Mouse (Mus musculus): Measurements from ENCODE around the gene Cdip1. TPM values are rescaled to one million over a fixed set of nuclear protein-coding genes. Genes with fewer than 3 reads are reported as not detected.
"Not testable (repeated sequence)": the region's sequence is repeated elsewhere in the genome, so short reads cannot be mapped to it uniquely, and the experiment has no call there.

The Cdip1 gene
- total RNA-seq, 2 experiments from 2014 or later = 73.7 to 74.7 TPM

DNA sequence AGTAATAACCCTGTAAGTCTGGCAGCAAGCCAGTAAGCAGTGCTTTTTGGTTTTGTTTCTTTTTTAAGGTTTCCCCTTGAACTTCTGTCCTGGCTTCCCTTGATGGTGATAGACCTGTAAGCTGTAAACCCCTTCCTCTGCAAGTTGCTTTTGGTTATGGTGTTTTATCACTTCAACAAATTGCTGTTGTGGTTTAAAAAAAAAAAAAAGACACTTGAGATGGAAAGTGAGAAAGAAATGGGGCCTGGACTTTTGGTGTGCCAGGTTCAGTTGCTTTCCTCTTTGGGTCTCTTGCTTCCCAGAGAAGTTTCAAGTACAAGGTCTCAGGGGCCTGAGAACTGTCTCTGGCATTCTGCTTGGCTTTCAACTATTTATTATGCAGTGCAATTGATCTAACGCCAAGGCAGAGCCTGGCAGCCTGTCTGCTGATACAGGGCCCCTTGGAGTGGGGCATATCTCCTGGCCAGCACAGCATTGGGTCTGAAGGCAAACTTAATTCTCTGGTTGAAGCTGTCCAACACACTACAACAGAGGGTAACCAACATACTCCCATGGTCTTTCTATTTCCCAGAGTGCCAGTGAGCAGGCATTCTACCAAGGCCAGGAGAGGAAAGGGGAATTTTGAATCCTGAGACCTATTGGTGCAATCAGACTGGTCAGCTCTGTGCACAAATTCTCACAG is 16.7 kb downstream of the Cdip1 start:
- DNase-seq (ENCODE audit: low spot score) = peak; percentile 36

- DNase-seq (ENCODE audit: low spot score) = no peak
Observed at GRCm38 (mm10) chr16:4768719-4769118, 21.4 kb downstream of the Cdip1 start.

DNA sequence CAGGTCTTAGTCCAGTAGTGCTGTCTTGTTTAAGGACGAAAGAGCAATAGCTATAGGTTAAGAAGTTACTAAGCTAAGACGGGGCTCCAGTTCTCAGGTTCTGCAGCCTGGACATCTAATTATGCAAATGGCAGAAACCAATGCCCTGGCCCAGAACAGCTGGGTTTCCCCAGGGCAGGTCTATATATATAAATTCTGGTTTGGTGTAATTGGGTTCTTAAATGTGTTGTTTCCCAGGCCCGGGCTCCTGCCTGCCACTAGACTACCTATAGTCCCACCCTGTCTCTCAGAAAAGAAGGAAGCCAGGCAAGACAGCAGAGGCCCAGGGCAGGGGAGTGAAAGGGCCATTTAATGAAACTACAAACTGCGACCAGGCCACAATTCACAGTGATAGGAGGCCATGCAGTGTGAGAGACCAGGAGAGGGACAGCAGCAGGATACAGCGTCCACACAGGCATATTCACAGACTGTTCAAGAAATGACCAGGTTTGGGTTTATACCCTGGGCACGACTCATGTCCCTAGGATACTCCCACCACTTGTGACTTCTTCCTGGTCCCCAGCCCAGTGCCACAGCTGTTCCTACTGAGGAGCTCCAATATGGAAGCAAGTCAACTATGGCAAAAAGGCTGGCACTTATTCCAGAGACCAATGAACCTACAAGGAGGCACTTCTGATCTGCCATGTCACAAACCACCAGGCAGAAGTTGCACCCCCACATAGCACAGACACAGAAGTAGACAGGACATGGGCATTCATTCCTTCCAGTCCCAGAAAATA is 22.9 kb downstream of the Cdip1 start:
- DNase-seq (ENCODE audit: low spot score) = peak; percentile 73

GRCm38 (mm10) chr16:4765852-4766251 is 24.2 kb downstream of the Cdip1 start:
- DNase-seq (ENCODE audit: low spot score) = no peak

GRCm38 (mm10) chr16:4763276-4763675 is 26.8 kb downstream of the Cdip1 start:
- DNase-seq (ENCODE audit: low spot score) = peak; percentile 38

DNA sequence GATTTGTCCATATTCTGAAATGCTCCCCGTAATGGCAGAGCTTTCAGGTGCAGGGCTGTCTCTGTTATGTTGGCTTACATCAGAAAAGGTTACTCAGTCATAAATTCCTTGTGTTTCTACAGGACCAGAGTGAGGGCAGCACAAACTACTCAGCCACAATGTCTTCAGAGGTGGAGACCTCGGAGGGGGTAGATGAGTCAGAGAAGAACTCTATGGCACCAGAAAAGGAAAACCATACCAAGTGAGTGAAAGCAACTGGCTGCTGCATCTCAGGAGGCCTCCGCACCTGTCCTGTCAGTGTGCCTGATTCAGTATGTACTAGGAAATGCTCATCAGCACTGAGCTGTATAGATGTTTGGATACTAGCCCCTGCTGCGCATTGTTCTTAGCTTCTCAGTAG is 27.7 kb downstream of the Cdip1 start:
- no peak for DNase-seq (ENCODE audit: low spot score)

DNA sequence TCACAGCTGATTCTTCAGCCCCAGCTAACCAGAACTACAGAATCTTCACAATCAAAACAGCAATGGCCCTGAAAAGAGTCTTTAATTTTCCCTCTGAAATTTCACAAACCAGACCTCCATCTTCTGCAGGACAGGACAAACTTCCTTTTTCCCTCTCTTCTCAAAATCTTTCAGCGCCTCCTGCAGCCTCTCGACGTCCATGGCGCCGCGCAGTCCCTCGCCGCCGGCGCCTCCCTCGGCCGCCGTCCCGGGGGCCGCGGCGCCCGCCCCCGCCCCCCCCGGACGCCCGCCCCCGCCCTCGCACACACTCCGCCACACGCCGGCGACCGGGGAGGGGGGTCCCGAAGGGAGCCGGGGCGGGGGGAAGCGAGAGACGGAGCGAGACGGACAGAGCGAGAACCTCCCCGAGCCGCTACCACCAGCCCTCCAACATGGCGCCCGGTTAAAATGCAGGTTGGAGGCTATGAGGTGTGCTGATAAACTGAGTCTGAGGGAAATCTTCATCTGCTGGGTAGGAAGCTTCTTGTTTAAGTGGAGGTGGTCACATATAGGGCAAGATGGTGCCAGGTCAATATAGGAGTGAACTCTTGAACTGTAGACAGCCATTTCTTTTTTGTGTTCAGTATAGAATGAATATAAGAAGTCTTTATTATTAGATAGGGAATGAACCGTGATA is 33.3 kb downstream of the Cdip1 start:
- not testable (repeated sequence) for DNase-seq (ENCODE audit: low spot score)

GRCm38 (mm10) chr16:4754045-4754444 is 36.0 kb downstream of the Cdip1 start:
- DNase-seq (ENCODE audit: low spot score) = no peak

DNA sequence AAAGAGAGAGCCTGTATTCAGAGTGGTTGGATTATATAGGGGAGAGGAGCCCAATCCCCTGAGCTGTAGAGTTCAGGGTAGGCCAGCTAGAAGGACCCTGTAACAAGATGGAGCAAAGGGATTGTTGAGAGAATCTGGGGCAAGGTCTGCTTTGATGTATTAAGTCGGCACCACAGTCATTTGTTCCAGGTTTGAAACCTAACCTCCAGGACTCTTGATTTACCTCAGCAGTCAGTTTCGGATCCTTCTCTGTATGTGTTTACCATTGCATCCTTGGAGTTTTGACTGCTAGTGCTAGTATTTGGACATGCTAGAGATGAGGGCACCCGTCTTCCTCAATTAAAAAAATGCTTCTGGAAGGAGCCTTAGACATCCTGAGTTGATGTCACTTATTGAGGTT is 37.9 kb downstream of the Cdip1 start:
- DNase-seq (ENCODE audit: low spot score) = no peak

DNA sequence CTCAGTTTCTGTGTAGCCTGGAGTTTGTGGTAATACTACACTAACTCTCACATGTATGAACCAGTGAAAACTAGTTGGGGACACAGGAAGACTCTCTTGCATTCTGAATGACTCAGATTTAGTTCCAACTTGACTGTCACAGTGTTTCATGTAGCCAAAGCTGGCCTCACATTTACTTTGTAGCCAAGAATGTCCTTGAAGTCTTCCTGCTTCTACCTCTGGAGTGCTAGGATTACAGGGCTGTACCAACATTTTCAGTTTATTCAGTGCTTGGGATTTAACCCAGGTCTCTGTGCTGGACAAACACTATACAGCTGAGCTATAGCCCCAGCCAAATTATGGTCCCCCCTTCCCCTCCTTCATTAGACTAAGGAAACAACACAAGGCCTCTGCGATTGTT is 47.9 kb downstream of the Cdip1 start:
- DNase-seq (ENCODE audit: low spot score) = no peak

GRCm38 (mm10) chr16:4739994-4740393 is 50.1 kb downstream of the Cdip1 start:
- DNase-seq (ENCODE audit: low spot score) = peak; percentile 33

DNA sequence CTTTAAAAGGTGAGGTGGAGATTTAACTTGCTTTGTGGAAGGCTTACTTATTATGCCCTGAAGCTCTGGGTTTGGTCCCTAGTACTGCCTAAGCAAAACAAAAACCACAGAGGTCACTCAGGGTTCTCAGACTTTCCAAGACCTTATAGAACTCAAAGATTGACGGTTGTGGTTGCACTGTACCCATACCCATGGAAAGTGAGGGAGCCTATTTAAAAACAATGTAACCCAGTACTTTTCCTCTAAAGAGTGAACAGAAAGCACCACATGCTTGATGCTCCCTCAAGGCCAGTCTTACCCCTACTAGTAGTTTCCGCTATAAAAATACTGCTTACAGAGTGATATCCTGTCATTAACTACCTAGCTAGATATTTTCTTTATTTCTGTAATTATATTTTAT is 53.8 kb downstream of the Cdip1 start:
- DNase-seq (ENCODE audit: low spot score) = no peak

GRCm38 (mm10) chr16:4730776-4731358 is 59.2 kb downstream of the Cdip1 start:
- no peak for DNase-seq (ENCODE audit: low spot score)

DNA sequence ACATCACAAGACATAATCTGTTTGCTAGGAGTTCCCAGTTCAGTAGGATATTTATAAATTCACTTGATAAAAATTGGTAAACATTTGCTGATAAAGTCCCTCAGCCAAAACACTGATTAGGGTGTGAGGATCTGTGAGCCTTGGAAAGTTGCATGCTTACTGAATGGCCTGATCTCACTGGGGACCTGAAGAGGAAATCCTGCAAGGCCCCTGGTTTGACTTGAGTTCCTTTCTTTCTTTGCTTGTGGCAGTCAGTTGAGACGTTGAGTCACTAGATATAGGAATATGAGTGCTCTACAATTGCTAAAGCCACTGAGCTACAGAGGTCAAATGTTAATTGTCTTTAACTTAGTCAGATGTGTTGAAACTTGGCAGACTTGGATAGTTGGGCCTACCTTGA is 62.1 kb downstream of the Cdip1 start:
- DNase-seq (ENCODE audit: low spot score) = no peak

DNA sequence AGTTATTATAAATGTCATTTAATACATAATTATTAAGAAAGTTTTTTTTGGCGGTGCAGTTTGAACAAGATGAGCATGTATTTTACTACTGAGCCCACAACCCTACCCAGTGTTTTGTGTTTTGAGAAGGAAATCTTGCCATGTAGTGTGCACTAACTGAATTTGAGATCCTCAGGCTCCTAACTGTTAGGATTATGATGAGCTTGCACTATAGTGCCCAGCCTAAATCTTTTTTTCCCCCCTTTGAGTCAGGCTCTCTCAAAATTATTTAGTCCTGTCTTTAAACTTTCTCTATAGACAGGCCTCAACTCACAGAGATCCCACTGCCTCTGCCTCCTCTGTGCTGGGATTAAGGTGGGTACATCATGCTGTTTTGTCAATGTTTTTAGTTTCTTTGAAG is 62.6 kb downstream of the Cdip1 start:
- no peak for DNase-seq (ENCODE audit: low spot score)

GRCm38 (mm10) chr16:4726528-4727128 is 63.5 kb downstream of the Cdip1 start:
- peak; percentile 43 for DNase-seq (ENCODE audit: low spot score)

- DNase-seq (ENCODE audit: low spot score) = peak; percentile 93
Observed at GRCm38 (mm10) chr16:4725780-4726527, 64.1 kb downstream of the Cdip1 start, which contains the start of gene Hmox2. Gene Hmox2 (plus strand): TSS chr16:4726361.

- no peak for DNase-seq (ENCODE audit: low spot score)
Observed at GRCm38 (mm10) chr16:4725266-4725665, 64.8 kb downstream of the Cdip1 start.

GRCm38 (mm10) chr16:4722915-4723209 is 67.2 kb downstream of the Cdip1 start:
- DNase-seq (ENCODE audit: low spot score) = no peak

DNA sequence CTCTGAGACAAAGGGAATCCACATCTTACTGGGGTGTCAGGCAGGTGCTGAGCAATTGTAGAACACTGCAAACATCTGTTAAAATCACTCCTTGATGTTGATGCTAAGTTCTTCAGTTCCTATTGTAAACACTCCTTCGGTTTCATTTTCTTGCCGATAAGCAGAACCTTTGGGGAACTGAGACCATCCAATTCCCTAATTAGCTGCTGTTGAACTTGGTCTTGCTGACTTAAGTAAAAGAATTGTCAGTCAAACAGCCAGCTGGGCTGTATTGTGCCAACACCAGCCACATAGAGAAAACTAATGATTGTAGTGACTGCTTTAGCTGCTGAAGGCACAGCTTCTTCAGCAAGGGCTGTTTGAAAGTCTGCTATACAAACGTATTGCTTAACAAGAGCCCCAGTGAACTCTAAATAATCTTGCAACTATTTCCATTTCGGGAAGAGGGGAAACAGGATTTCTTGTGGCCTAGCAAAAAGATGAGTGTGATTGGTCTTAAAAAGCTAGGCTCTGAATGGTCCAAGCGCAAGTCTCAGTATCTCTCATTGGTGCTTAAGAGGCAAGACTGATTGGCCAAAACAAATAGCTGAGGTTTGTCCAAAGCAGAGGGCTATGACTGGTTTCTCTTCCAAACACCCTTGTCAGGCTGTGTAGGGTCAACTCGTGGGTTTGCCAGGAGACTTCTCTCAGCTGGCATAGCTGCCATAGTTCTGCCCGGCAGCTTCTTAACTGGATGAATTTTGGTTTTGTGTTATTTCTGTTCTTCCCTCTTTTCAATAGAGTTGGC is 67.8 kb downstream of the Cdip1 start:
- no peak for DNase-seq (ENCODE audit: low spot score)

Data from gastrocnemius, adult 18-20 months (tissue).